In the genomic region with DNA sequence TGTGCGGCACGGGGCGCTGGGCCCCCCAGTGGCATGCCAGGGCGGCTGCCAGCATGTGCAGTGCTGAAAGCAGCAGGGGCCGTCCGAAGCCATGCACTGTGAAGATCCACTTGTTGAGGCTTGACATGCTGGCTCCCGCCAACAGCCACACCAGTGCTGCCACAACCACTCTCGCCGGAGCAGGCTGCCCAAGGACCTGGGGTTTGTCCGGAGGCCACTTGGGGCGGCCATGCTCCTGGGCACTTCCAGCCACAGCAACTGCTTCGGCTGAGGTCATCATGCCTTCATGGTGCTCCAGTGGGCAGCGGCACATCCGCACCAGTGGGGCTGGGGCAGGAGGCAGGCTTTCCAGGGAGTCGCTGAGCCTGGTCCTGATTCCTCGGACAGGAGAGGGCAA, we compare ENCODE assay signal across 8 mouse cellular contexts. TPM values are rescaled to one million over a fixed set of nuclear protein-coding genes. Genes with fewer than 3 reads are reported as not detected.
DNase-seq lines count a peak whose midpoint lies in the region.

No protein-coding gene starts in this region.

- peak; percentile 42 for DNase-seq in urinary bladder, adult 2 months (ENCODE audit: low spot score)
- no peak for DNase-seq in urinary bladder, postnatal 10 days (ENCODE audit: low spot score)
- DNase-seq in cerebellum, postnatal 14 days = peak; percentile 51 to 60
- peak; percentile 49 for DNase-seq in gastrocnemius, postnatal 25 days
- peak; percentile 39 for DNase-seq in kidney, postnatal 10 days
- DNase-seq in lung, postnatal 10 days = peak; percentile 43
- DNase-seq in right cerebral cortex, postnatal 4 days = peak; percentile 50
- DNase-seq in yolk sac, embryonic 10.5 days (ENCODE audit: low spot score) = no peak

RNA-seq across cellular contexts. Expression of a gene that starts 1.6 kb away (rescaled TPM):
- polyA plus RNA-seq in urinary bladder, adult 2 months (2012; rRNA removed) = 10.4 and 13.0 TPM in 2 replicates
- 10 to 100 TPM; 13.0 to 14.2 TPM for total RNA-seq in gastrocnemius, postnatal 25 days (2021)

RNA-seq across cellular contexts. Expression of a gene that starts 17.8 kb away (rescaled TPM):
- 2.5 and 3.0 TPM in 2 replicates for polyA plus RNA-seq in urinary bladder, adult 2 months (2012; rRNA removed)
- total RNA-seq in gastrocnemius, postnatal 25 days (2021) = 1 to 10 TPM; 5.1 to 8.4 TPM

RNA-seq across cellular contexts. Expression of a gene that starts 18.0 kb away (rescaled TPM):
- polyA plus RNA-seq in urinary bladder, adult 2 months (2012; rRNA removed) = 0.25 and 0.34 TPM in 2 replicates
- total RNA-seq in gastrocnemius, postnatal 25 days (2021) = under 1 TPM; 0.13 TPM

RNA-seq across cellular contexts. Expression of a gene that starts 19.1 kb away (rescaled TPM):
- polyA plus RNA-seq in urinary bladder, adult 2 months (2012; rRNA removed) = 101 and 110 TPM in 2 replicates
- total RNA-seq in gastrocnemius, postnatal 25 days (2021) = 10 to 100 TPM; 11.6 to 22.6 TPM

RNA-seq across cellular contexts. Expression of a gene that starts 49.2 kb away (rescaled TPM):
- polyA plus RNA-seq in urinary bladder, adult 2 months (2012; rRNA removed) = 0.98 and 2.0 TPM in 2 replicates
- under 1 TPM; 0.46 TPM for total RNA-seq in gastrocnemius, postnatal 25 days (2021)

Comparison
In these comparisons a context has a peak if more than half of its experiments do, and no peak if none do; other contexts are left out.
1. DNase-seq: peak in urinary bladder, adult 2 months (single experiment), cerebellum, postnatal 14 days (2 of 2), gastrocnemius, postnatal 25 days (single experiment), kidney, postnatal 10 days (single experiment), lung, postnatal 10 days (single experiment) and right cerebral cortex, postnatal 4 days (single experiment); none in urinary bladder, postnatal 10 days (single experiment) and yolk sac, embryonic 10.5 days (single experiment).